Mouse (Mus musculus) small intestine, adult 2 months (tissue): ENCODE data around the gene Actn4. TPM values are rescaled to one million over a fixed set of nuclear protein-coding genes. Genes with fewer than 3 reads are reported as not detected.

Experiments used
- H3K27ac ChIP-seq: fragments of 200-500 bp; 2 replicates; pipeline ENCODE4 v1.5.1; 2012; ENCODE audit warnings: low read depth, low read length, control low read depth, inconsistent platforms; ENCODE audit not compliant: insufficient read depth
- H3K27me3 ChIP-seq: fragments of 200-500 bp; 2 replicates; pipeline ENCODE4 v1.6.1; 2012; ENCODE audit warnings: mild to moderate bottlenecking, moderate library complexity, low read length, inconsistent platforms; ENCODE audit not compliant: control insufficient read depth, insufficient read depth
- H3K36me3 ChIP-seq: fragments of 200-500 bp; 2 replicates; pipeline ENCODE4 v1.6.1; 2012; ENCODE audit warnings: mild to moderate bottlenecking, low read length, control low read depth, inconsistent platforms; ENCODE audit not compliant: control insufficient read depth, insufficient read depth
- H3K4me1 ChIP-seq: fragments of 200-500 bp; 2 replicates; pipeline ENCODE4 v1.6.1; 2012; ENCODE audit warnings: low read length, inconsistent platforms, mixed read lengths; ENCODE audit not compliant: control insufficient read depth, insufficient read depth, insufficient read length
- H3K4me3 ChIP-seq: fragments of 200-500 bp; 2 replicates; pipeline ENCODE4 v1.5.1; 2012; ENCODE audit warnings: low read depth, mild to moderate bottlenecking, control low read depth, inconsistent platforms, low read length, moderate library complexity
- CTCF ChIP-seq: fragments of 200-500 bp; IDR thresholded peaks from 2 replicates; pipeline ENCODE4 v1.5.1; 2012; ENCODE audit warnings: low read depth, mild to moderate bottlenecking, control low read depth, inconsistent platforms, low read length, moderate library complexity, mixed read lengths; ENCODE audit not compliant: insufficient replicate concordance, insufficient read length; ENCODE audit errors: extremely low read depth
- POLR2A ChIP-seq: fragments of 200-500 bp; IDR thresholded peaks from 2 replicates; pipeline ENCODE4 v1.6.1; 2012; ENCODE audit warnings: low read depth, mild to moderate bottlenecking, control low read depth, inconsistent platforms, low read length, moderate library complexity
- WGBS: fragments of 180-500 bp; shearing (Covaris S2); methylation state at CpG from one replicate; pipeline ENCODE4 v1.1.7; 2018; 5-methylcytosine and 5-hydroxymethylcytosine counted together
- polyA plus RNA-seq: library from polyadenylated mRNA; depleted of rRNA; stranded (reverse); fragments of >200 nt; gene quantifications from 2 replicates; pipeline ENCODE4 v1.2.3, GENCODE M21; 2012

Actn4 gene
- polyA plus RNA-seq, 1 experiment: 1,069 TPM

DNA sequence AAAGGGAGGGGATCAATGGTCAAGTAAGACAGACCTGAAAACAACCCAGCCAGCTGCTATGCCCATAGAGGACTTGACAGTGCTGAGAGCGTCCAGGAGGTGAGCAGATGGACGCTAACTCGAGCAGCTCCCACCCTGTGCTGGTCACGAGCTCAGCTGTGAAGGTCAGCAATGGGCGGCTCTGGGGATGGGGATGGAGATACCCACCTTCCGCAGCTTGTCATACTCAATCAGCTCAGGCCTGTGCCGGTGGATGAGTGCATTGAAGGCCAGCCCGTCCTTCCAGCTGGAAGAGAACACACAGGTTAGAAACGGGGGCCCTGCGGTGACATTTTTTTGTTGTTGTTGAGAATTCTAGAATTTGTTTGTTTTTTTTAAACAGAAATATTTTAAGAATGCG is 49.0 kb downstream of the Actn4 start:
- Histone ChIP-seq H3K27me3 (no peaks in the 10 kb centered on the region), H3K4me3 (no peak overlapping the region), H3K36me3 (peaks cover 96% of the 10 kb centered on the region), H3K27ac (peak overlapping the region; percentile 64; the same call in 1 of the 2 replicates), H3K4me1 (peaks cover 10% of the 10 kb centered on the region)
- 87% methylated on average over 11 of the region's 11 CpGs for WGBS
- TF ChIP-seq POLR2A (no peak), CTCF (no peak)

DNA sequence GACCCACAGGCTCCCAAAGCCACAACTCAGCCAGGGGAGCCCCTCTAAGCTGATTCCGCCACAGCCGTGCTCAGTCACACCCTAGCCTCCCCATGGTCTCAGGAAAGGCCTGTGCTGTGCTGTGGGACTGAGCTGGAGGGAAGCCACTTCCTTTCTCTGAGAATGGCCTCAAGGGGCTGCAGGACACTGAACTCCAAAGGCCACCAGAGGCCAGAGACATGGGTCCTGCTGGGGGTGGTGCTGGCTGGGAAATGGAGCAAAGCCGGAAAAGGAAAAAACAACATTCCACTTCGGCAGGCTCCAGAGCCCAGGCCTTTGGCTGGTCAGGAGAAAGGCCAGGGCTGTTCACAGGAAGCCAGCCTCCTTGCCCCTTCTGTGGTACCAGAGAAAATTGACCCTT is 50.5 kb downstream of the Actn4 start:
- TF ChIP-seq POLR2A (no peak), CTCF (no peak)
- Histone ChIP-seq H3K27ac (peak overlapping the region; percentile 64), H3K4me3 (no peak overlapping the region), H3K36me3 (peaks cover 96% of the 10 kb centered on the region), H3K27me3 (no peaks in the 10 kb centered on the region), H3K4me1 (peaks cover 3% of the 10 kb centered on the region; the same call in 1 of the 2 replicates)
- WGBS: 74% methylated on average over 4 of the region's 4 CpGs

DNA sequence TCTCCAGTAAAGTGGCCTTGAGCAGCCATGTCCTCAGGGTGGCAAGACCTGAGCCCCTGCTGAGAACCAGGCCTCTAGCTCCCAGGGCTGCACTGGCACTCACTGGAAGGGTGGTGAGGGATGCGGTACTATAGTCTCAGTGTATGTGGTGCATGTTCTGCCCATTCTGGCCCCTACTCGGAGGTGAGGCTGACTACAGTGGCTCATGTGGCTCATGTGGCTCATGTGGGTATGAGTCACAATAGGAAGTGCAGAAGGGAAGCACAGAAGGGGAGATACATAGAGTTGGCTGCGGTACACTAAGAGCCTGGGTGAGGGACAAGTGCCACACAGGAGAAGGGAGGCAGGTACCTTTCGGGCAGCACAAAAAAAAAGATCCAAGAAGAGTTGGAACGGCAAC is 54.9 kb downstream of the Actn4 start:
- H3K4me3 ChIP-seq: no peak overlapping the region
- no peaks in the 10 kb centered on the region for H3K4me1 ChIP-seq
- 83% methylated on average over 5 of the region's 5 CpGs for WGBS
- TF ChIP-seq CTCF (no peak), POLR2A (no peak)
- no peak overlapping the region for H3K27ac ChIP-seq
- peaks cover 97% of the 10 kb centered on the region for H3K36me3 ChIP-seq
- H3K27me3 ChIP-seq: no peaks in the 10 kb centered on the region

DNA sequence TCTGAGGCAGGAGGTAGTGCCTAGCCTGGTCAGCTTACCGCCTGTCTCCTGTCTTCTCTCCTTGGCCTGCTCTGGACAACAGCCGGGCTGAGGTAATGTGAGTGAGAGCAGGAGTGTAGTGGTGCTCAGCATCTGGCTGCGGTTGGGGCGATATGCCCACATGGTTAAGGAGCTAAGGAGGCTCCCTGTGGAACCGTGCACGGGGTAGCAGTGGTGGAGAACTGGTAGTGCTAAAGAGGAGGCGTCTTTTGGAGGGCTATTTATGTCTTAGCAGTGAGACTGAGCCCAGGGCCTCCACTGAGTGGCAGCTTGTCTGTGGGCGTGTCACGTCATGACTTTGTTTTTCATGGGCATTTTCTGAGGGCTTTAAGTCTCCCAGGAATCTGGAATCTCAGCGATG is 58.4 kb downstream of the Actn4 start:
- TF ChIP-seq POLR2A (no peak), CTCF (no peak)
- no peaks in the 10 kb centered on the region for H3K27me3 ChIP-seq
- no peaks in the 10 kb centered on the region for H3K4me1 ChIP-seq
- H3K4me3 ChIP-seq: no peak overlapping the region
- peaks cover 97% of the 10 kb centered on the region for H3K36me3 ChIP-seq
- 92% methylated on average over 10 of the region's 10 CpGs for WGBS
- no peak overlapping the region for H3K27ac ChIP-seq

DNA sequence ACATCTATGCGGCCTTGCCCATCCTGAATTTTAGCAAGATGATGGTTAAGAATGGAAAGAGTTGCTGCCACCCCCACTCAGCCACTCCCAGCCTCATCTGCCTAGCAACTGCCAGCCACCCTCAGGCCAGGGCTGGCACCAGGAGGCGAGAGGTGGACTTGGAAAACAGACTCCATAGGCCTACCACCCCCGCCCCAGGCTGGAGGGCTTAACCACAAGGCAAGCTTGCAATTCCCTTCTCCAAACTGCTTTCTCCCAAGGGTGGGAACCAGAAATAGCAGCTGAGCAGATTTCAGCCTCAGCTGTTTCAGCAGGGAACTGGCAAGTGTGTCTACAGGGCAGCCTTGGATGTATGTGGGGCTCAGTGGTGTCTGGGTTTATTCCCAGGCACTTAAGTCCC is 59.3 kb downstream of the Actn4 start:
- TF ChIP-seq CTCF (no peak), POLR2A (no peak)
- Histone ChIP-seq H3K27ac (no peak overlapping the region), H3K36me3 (peaks cover 97% of the 10 kb centered on the region), H3K27me3 (no peaks in the 10 kb centered on the region), H3K4me3 (no peak overlapping the region), H3K4me1 (no peaks in the 10 kb centered on the region)
- 90% methylated on average over 3 of the region's 3 CpGs for WGBS

DNA sequence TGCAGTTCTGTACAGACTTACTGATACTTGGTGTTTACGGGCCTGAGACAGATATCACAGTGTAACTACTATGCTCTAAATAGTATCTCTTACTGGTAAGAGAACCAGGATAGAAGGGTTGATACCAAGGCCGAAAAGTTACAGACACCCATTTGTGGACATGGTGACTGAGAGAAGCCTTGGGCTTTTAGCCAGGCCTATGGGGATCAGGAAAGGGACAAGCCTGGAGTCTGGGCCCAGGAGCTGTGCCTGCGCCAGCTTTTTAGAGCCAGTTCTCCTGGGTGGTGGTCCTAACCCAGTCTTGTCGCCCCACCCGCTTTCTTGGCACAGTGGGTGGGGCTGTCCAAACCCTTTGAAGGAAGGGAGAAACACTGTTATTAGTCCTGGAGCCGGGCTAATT is 60.0 kb downstream of the Actn4 start:
- 86% methylated on average over 6 of the region's 6 CpGs for WGBS
- TF ChIP-seq CTCF (no peak), POLR2A (no peak)
- no peak overlapping the region for H3K27ac ChIP-seq

GRCm38 (mm10) chr7:28901311-28902125 is 60.6 kb downstream of the Actn4 start:
- H3K27me3 ChIP-seq: no peaks in the 10 kb centered on the region
- TF ChIP-seq CTCF (no peak), POLR2A (no peak)
- no peaks in the 10 kb centered on the region for H3K4me1 ChIP-seq
- no peak overlapping the region for H3K27ac ChIP-seq
- H3K4me3 ChIP-seq: no peak overlapping the region
- H3K36me3 ChIP-seq: peaks cover 97% of the 10 kb centered on the region
- WGBS: 86% methylated on average over 13 of the region's 13 CpGs

More for the DNA sequence above, 60.0 kb downstream of the Actn4 start:
- H3K27me3 ChIP-seq: no peaks in the 10 kb centered on the region
- H3K4me3 ChIP-seq: no peak overlapping the region
- peaks cover 97% of the 10 kb centered on the region for H3K36me3 ChIP-seq
- no peaks in the 10 kb centered on the region for H3K4me1 ChIP-seq
